Mouse (Mus musculus): ENCODE results near the gene Plbd2.

- TF ChIP-seq CTCF (IDR thresholded peaks at IDR 0.05; ENCODE audit: low read depth) (no peak), EP300 (IDR thresholded peaks at IDR 0.05; ENCODE audit: low read depth) (no peak)
Measured at GRCm38 (mm10) chr5:120497071-120497470, 6.4 kb downstream of the Plbd2 start.

Data from liver, postnatal 0 days (tissue).